Mouse (Mus musculus) adrenal gland, postnatal 4 days (tissue): ENCODE measurements around the gene Rhou. TPM values are rescaled to one million over a fixed set of nuclear protein-coding genes. Genes with fewer than 3 reads are reported as not detected.
A peak's percentile ranks its signal among the peaks of the same experiment; 100 is the strongest.
"Not testable (repeated sequence)": the region's sequence is repeated elsewhere in the genome, so short reads cannot be mapped to it uniquely, and the experiment has no call there.

Experiments
- DNase-seq, 2 experiments: peaks; one replicate each; pipeline ENCODE4 v3.0.0; 2021 to 2022; ENCODE audit warnings: low spot score in 2 of 2, mixed read lengths in 2 of 2
- long read RNA-seq, 2 experiments: library from polyadenylated mRNA; stranded (forward); transcript quantifications; one replicate each; pipeline ENCODE4 v2.0.0; 2021
- total RNA-seq, 2 experiments: library from RNA; stranded (reverse); gene quantifications; 2 replicates each; pipeline ENCODE4 v1.2.3; 2021

Rhou gene
- 10 to 100 TPM; 43.6 to 50.6 TPM for total RNA-seq
- long read RNA-seq, experiment 1, transcript Rhou-201 (3 exons, 3,371 nt): major isoform, 25 of 38 reads
- long read RNA-seq, experiment 1, partial matches to known transcripts: 0 of 38 reads
- long read RNA-seq, experiment 1, other reads (novel, unspliced or antisense): 12 of 38 reads
- long read RNA-seq, experiment 2, transcript Rhou-201 (3 exons, 3,371 nt): major isoform, 42 of 56 reads
- long read RNA-seq, experiment 2, partial matches to known transcripts: 2 of 56 reads
- long read RNA-seq, experiment 2, other reads (novel, unspliced or antisense): 11 of 56 reads

DNA sequence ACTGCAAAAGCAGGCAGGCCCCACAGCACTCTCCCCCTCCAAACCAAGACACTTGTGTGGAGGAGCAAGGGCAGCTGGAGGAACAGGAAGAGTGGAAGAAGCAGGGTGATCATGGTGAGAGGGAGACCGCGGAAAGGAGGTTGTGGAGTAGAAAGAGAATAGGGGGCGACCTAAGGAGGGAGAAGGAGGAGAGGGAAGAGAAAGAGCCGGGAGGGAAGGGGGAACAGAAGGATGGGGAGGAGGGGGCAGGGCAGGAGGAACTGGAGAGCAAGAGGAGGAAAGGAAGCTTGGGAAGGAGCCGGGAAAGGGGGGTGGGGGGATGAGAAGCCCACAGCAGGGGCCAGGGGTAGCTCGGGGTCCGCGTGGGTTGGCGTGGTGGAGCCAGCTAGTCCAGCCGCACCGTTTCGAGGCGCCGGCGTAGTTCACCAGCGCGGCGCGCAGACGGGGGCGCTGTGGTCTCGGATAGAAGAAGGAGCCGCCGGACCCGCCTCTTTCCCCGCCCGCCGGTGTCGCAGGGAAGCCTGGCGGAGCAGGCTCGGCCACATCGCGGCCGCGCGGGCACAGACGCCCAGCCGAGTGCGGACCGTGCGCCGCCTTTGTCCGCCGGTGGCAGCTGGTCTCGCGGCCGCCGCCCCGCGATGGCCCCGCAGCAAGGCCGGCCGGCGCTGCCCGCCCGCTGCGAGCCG lies at the start of gene Rhou:
TSS of gene Rhou (plus strand) at position 622 of the 686 bp plus-strand sequence.
- DNase-seq: peak; percentile 82 to 89

DNA sequence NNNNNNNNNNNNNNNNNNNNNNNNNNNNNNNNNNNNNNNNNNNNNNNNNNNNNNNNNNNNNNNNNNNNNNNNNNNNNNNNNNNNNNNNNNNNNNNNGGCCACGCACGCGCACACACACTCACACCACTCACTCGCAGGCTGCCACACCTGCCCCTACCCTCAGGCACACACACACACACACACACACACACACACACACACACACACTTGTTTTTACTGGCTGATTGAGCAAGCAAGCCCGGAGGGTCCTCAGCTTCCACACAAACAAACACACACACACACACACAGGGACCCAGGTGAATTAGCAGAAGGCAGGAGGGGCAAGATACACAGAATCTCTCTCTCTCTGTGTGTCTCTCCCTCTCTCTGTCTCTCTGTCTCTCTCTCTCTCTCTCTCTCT lies 41.1 kb upstream of the Rhou start:
- not testable (repeated sequence) for DNase-seq

DNA sequence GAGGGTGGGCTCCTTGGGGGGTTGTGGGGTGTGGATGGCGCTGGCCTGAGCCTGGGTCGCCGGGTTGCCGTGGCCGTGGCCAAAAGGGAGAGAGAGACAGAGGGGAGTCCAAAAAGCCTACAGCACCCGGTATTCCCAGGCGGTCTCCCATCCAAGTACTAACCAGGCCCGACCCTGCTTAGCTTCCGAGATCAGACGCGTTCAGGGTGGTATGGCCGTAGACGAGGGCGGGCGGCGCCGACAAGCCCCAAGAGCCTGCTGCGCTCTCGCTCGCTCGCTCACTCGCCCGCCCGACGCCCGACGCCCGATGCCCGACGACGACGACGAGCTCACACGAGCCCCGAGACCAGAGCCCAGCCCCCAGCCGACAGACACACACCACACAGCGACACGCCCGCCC lies 30.2 kb upstream of the Rhou start:
- DNase-seq: not testable (repeated sequence)

DNA sequence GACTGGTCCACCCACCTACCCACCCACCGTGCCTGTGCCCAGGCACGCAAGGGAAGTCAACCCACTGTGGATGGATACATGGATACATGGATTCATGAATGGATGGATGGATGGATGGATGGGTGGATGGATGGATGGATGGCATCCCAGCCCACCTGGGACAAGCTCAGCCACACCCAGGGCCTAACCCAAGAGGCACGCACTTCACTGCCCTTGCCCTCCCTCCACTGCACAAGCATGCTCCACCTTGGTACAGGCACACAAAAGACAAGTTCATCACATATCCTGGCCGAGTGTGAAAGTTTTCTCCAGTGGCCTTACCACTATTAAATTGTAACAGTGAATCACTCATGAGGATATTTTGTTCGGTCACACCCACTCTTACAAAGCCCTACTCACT lies 29.5 kb upstream of the Rhou start:
- no peak for DNase-seq

DNA sequence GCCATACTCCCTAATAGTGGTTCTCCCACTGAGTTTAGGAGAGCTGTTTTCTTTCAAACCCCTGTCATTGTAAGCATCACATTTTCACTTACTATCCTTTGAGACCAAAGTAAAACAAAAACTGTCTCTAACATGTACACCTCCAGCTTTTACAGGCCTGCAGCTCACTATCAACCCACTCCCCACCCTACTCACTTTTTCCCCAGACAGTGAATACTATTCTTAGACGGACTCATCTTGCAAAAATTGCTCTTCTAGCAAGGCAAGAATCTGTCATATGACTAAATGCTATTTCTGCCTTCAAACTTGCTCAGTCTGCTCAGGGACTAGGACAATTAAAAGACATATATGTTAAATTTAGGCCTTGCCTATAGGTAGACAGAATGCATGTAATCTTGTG lies 29.0 kb upstream of the Rhou start:
- DNase-seq: no peak

DNA sequence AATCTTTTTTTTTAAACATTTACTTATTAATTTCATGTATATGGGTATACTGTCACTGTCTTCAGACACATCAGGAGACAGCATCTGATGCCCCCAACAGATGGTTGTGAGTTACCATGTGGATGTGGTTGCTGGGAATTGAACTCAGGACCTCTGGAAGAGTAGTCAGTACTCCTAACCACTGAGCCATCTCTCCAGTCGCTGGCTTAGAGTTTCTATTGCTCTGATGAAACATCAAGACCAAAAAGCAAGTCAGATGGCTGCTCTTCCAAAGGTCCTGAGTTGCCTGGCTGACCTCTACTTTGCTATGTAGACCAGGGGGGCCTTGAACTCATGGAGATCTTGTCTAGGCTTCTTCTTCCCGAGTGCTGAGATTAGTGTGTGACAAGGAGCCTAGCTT lies 28.0 kb upstream of the Rhou start:
- DNase-seq: no peak

DNA sequence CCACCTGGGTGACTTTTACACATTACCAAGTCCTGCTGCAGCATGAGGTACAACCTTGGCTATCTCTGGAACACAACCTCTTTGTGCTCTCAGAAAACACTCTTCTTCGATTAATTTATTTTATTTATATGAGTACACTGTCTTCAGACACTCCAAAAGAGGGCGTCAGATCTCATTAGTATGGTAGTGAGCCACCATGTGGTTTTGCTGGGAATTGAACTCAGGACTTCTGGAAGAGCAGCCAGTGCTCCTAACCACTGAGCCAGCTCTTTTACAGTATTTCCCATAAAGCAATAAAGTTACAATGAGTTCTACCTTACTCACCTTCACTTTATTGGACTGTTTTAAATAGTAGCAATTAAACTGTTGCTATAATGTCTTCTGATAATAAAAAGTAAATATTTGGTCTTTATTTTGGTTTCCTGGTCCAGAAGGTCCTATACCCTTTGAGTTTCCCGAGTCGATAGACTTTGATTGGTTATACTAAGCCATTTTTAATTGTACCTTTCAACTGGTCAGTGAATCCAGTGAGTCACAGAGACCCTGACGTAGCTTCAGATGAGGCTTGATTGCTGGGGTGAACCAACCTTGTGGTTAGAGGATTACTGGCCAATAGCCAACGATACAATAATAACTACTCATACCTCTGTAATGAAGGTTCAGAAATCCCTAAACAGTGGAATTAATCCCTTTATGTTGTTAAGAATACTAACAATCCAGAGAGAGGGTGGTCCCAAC lies 26.1 kb upstream of the Rhou start:
- no peak for DNase-seq

DNA sequence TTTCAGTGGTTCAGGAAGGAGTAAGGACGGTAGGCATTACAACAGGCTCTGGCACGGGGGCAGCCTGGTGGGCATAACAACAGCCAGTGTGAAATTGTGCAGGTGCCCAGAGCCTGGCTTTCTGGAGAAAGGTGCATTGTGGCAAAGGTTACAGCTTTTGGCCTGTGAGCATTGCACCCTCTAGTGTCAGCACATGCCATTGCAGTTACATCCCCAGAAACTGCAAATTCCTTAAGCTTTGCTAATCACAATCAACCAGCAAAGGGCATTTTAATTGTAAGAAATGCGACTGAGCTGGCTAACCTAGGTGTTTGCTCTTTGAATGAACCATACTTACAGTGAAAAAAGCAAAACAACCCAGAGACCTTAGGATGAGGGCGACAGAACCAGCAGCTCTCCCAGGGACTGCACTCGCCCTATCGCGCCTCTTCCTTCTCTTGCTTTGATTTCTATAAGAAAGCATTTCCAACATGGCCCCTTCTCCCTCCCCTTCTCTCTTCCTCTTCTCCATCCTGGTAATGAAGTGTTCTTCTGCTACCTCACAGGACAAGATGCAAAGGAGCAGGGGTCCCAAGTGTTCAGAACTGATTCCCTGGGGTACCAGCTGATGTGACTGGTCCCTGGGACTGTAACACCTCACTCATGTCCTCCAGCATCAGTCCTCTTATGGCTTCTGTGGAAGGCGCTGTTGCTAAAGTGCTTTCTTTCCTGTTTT lies 25.3 kb upstream of the Rhou start:
- no peak for DNase-seq

DNA sequence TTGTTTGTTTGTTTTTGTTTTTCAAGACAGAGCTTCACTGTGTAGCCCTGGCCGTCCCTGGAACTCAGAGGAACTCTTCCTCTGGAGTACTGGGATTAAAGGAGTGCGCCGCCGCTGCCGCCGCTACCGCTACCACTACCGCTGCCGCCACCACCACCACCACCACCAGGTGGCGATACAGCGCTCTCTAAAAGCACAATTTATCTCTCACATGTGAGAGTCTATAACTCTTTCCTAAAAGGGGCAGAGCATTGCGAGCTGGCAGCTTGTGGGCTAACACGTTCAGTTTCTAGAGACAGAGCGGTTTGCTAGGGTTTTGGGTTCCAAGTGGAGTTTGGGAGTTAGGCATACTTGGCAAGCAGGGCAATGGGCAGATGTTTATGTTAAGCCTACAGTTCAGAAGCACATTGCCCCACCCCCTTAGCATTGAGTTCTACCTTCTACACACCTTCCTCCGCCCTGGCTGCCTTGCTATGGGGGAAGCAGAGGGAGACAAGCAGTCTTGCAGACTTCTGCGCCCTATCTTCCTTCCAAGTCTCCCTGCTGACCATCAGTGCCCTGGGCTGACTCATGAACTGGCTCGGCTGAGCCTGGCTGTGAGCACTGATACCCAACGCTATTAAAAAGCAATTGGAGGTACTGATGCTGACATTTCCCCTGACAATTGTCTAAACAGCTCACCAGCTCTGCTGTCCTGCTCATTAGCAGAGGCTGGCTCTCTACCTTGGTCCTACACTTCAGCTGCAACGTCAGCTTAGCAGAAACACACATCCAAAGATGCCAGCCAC lies 24.6 kb upstream of the Rhou start:
- DNase-seq: peak; percentile 34 to 48

DNA sequence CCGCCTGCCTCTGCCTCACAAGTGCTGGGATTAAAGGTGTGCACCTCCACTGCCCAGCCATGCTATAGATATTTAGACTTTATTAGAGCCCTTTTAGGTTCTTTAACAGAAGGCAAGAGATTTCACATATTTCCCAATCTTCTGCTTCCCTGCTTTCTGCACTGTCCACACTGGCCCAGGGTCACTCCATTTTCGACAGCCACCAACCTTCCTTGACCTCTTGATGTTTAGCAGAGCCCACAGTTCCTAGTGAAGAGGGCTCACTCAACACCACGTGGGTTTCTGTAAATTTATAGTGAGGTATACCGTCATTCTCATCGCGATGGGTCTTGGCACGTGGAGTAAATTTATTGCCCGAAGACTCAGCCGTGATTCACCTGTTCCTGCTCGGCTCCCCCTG lies 23.7 kb upstream of the Rhou start:
- DNase-seq: no peak

DNA sequence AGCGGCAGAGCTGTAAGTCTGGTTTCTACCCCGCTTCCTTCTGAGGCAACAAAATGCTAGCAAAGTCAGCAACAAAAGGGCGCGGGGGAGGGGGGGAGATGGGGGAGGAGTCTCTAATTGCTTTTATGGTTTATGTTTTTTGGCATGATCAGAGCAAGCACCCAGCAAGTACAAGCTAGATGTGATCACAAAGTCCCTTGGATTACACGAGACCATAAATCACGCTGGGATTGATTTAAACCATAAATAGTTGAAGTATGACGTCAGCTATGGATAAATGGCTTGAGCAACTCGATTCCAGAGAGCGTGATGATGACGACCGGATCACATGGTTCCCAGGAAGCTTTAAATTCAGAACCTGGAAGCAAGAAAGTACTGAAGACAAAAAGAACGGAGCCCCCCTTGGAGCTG lies 22.9 kb upstream of the Rhou start:
- DNase-seq: no peak

DNA sequence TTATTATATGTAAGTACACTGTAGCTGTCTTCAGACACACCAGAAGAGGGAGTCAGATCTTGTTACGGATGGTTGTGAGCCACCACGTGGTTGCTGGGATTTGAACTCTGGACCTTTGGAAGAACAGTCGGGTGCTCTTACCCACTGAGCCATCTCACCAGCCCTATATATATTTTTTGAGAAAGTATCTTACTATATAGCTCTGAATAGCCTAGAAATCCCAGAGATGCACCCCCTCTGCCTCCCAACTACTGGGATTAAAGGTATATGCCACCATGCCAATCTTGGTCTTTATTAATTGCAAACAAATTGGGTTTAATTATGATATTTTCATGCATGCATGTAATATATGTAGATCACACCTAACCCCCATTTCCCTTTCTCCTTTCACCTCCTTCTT lies 22.0 kb upstream of the Rhou start:
- not testable (repeated sequence) for DNase-seq

DNA sequence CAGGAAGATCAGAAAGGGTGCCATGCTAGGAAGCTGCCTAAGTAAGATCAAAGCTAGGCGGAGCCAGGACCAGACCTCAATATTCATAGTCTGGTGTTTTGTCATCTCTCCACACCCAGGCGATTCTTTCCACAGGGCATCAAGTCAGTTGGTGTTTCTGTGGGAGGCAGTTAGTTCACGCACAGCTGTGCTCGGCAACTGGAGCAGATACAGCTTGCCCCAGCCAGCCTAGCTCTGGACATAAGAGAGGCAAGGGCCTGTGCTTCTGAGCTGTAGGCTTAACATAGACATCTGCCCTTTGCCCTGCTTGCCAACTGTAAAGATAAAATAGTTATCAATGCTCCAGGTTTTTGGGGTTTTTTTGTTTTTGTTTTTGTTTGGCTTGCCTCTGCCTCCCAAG lies 21.5 kb upstream of the Rhou start:
- DNase-seq: no peak

DNA sequence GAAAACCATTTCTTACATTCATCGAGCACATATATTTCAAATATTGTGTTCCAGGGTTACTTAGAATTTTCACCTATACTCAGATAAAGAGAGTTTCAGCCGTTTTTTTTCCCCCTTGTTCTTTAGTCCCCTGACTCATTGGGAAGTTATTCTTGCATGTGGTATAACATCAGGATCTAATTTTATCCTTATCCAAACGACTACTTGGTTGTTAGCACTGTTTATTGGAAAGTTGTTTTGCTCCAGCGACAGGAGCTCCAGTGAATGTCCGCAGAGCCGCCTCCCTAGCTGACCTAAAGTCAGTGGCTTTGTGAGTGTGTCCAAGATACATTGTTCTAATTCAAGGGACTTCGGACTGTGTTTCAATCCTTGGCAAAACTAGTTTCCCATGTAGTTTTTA lies 19.9 kb upstream of the Rhou start:
- no peak for DNase-seq

DNA sequence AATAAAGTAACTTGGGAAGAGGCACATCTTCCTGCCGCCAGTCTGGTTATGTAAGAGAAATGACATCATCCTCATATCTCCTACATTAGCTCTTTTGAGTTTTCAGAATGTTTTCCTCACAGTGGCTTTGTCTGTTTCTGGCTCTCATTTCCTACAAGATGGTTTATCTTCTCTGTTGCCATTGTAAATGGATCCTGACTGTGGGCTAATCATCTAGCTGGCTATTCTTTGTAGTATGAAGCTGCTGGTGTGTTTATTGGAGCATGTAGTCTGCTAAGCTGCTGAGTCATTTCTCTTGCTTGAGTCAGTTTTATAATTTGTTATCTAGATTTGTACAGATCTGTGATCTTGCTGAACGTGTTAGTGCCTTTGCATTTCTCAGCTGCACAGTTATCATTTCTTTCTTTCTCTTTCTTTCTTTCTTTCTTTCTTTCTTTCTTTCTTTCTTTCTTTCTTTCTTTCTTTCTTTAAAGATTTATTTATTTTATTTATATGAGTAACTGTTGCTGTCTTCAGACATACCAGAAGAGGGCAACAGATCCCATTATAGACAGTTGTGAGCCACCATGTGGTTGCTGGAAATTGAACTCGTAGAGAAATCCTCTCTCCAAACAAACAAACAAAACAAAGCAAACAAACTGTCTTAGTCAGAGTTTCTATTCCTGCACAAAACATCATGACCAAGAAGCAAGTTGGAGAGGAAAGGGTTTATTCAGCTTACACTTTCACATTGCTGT lies 19.2 kb upstream of the Rhou start:
- no peak for DNase-seq

DNA sequence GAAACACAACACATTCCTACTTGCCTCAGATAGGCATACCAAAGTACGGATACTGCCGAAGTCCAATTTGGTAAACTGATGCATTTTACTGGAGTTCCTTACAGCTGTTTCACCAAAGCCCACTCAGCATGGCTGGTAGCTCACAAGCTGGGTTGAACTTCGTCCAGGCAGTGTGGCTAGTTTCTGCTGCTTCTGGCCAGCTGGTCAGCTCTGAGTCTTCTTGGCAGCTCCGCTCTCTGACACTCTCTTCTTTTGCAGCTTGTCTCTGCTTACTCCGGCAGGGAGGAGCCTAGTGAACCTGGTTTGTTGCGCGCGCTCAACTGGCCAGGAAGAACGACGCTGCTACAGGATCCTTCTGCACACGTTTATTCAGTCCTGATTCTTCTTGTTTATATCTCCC lies 18.1 kb upstream of the Rhou start:
- no peak for DNase-seq

DNA sequence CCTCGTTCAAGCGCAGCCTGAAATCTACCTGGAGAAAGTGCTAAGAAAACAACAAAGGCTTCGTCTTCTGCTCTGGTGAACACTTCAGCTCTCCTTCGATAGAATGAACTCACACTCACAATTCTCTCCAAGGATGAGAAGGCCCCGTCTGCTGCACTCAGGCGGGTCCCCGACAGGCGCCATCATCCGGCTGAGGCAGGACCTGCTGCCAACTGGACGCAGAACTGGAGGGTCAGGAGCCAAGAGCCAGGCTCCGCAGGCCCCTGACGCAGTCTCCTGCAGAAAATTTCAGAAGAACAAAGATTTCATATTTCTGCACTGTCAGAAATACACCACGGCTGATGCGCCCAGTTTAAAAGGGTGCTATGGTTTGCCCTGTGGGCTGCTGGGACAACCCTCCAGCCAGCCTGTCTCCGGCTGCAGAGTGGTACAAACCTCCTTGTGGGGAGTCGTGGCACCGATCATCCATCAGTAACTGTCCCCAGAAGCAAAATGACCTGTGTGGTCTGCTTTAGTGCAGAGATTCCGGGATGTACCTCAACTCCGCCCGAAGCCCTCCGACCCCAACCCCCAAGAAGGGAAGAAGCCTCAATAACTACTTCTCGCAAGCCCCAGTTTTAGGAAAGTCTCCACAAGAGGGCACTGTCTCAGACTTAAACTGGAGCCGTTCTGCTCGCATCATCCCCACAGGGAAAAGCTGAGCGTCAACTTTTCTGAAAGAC lies 10.2 kb upstream of the Rhou start:
- DNase-seq: no peak

DNA sequence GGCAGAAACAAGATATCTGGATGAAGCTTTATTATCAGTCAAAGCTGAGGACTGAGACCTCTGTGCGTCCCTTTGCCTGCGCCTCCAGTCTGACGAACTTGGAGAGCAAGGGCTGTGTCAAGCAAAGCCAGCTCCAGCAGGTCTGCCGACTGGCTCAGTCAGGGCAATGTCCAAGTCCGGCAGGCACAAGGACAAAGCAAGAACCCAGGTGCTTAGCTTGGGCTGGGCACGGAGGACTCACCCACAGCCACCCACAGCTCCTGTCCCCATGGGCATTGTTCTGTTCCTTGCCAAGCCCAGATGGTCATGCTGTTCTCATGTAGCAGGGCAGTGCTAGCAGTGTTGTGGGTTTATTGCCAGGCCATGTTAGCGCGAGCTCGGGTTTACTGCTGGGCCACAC lies 8.5 kb upstream of the Rhou start:
- no peak for DNase-seq
